Mouse (Mus musculus): ENCODE results near the gene Csf2rb2. TPM values are rescaled to one million over a fixed set of nuclear protein-coding genes. Genes with fewer than 3 reads are reported as not detected.

Csf2rb2 gene
- polyA plus RNA-seq, 1 experiment from 2014 or later = 0.22 TPM

GRCm38 (mm10) chr15:78241335-78241734 lies 64.2 kb downstream of the Csf2rb2 start:
- Histone ChIP-seq H3K9me3 (ENCODE audit: control insufficient read depth, low read length) (no peaks in the 10 kb centered on the region), H3K4me2 (ENCODE audit: low read length) (no peak overlapping the region), H3K4me3 (ENCODE audit: low read depth, low read length) (no peak overlapping the region), H3K27ac (ENCODE audit: low read depth) (no peak overlapping the region), H3K4me1 (replicated peaks; ENCODE audit: control insufficient read depth, insufficient read depth, low read length) (no peaks in the 10 kb centered on the region), H3K27me3 (replicated peaks; ENCODE audit: control insufficient read depth, insufficient read depth, low read length) (no peaks in the 10 kb centered on the region), H3K36me3 (ENCODE audit: control insufficient read depth, insufficient read depth, low read length) (no peaks in the 10 kb centered on the region), H3K9ac (ENCODE audit: low read length) (no peak overlapping the region)
- ATAC-seq (replicated peaks; ENCODE audit: low FRiP score, low TSS enrichment, low read depth) (no peak), DNase-seq (ENCODE audit: low spot score) (no peak)
- WGBS = 54% methylated on average over 11 of the region's 11 CpGs

GRCm38 (mm10) chr15:78239956-78240617 lies 65.4 kb downstream of the Csf2rb2 start:
- Histone ChIP-seq H3K27ac (ENCODE audit: low read depth) (no peak overlapping the region), H3K27me3 (replicated peaks; ENCODE audit: control insufficient read depth, insufficient read depth, low read length) (no peaks in the 10 kb centered on the region), H3K4me3 (ENCODE audit: low read depth, low read length) (no peak overlapping the region), H3K9ac (ENCODE audit: low read length) (no peak overlapping the region), H3K9me3 (ENCODE audit: control insufficient read depth, low read length) (no peaks in the 10 kb centered on the region), H3K4me2 (ENCODE audit: low read length) (no peak overlapping the region), H3K36me3 (ENCODE audit: control insufficient read depth, insufficient read depth, low read length) (no peaks in the 10 kb centered on the region), H3K4me1 (replicated peaks; ENCODE audit: control insufficient read depth, insufficient read depth, low read length) (no peaks in the 10 kb centered on the region)
- WGBS = 60% methylated on average over 14 of the region's 14 CpGs
- ATAC-seq (replicated peaks; ENCODE audit: low FRiP score, low TSS enrichment, low read depth) (no peak), DNase-seq (ENCODE audit: low spot score) (no peak)

GRCm38 (mm10) chr15:78239453-78239852 lies 66.1 kb downstream of the Csf2rb2 start:
- DNase-seq (ENCODE audit: low spot score) (peak; percentile 58), ATAC-seq (replicated peaks; ENCODE audit: low FRiP score, low TSS enrichment, low read depth) (no peak)
- no peaks in the 10 kb centered on the region for H3K36me3 ChIP-seq (ENCODE audit: control insufficient read depth, insufficient read depth, low read length)
- no peak overlapping the region for H3K27ac ChIP-seq (ENCODE audit: low read depth)
- WGBS = 30% methylated on average over 10 of the region's 10 CpGs
- H3K9ac ChIP-seq (ENCODE audit: low read length) = no peak overlapping the region
- H3K4me3 ChIP-seq (ENCODE audit: low read depth, low read length) = no peak overlapping the region
- no peaks in the 10 kb centered on the region for H3K4me1 ChIP-seq (replicated peaks; ENCODE audit: control insufficient read depth, insufficient read depth, low read length)
- no peaks in the 10 kb centered on the region for H3K9me3 ChIP-seq (ENCODE audit: control insufficient read depth, low read length)
- no peaks in the 10 kb centered on the region for H3K27me3 ChIP-seq (replicated peaks; ENCODE audit: control insufficient read depth, insufficient read depth, low read length)
- no peak overlapping the region for H3K4me2 ChIP-seq (ENCODE audit: low read length)

GRCm38 (mm10) chr15:78234823-78235509 lies 70.6 kb downstream of the Csf2rb2 start:
- Histone ChIP-seq H3K4me1 (replicated peaks; ENCODE audit: control insufficient read depth, insufficient read depth, low read length) (peaks cover 5% of the 10 kb centered on the region; the same call in 1 of the 2 replicates), H3K4me2 (ENCODE audit: low read length) (no peak overlapping the region), H3K9me3 (ENCODE audit: control insufficient read depth, low read length) (no peaks in the 10 kb centered on the region; the same call in 1 of the 2 replicates), H3K27me3 (replicated peaks; ENCODE audit: control insufficient read depth, insufficient read depth, low read length) (no peaks in the 10 kb centered on the region), H3K36me3 (ENCODE audit: control insufficient read depth, insufficient read depth, low read length) (no peaks in the 10 kb centered on the region), H3K4me3 (ENCODE audit: low read depth, low read length) (no peak overlapping the region), H3K27ac (ENCODE audit: low read depth) (no peak overlapping the region), H3K9ac (ENCODE audit: low read length) (no peak overlapping the region)
- ATAC-seq (replicated peaks; ENCODE audit: low FRiP score, low TSS enrichment, low read depth) (no peak), DNase-seq (ENCODE audit: low spot score) (no peak)
- 69% methylated on average over 5 of the region's 5 CpGs for WGBS

Small RNA genes within 50 kb of the gene (microRNA-seq; reads per million reads assigned to microRNA genes)
- gene Mir7676-1 = not detected
- not detected for gene Mir7676-2

Other genes with a start within 250 kb of the Csf2rb2 start
- 0.07 and 0.15 TPM in 2 replicates for gene Cacng2, start 185.7 kb downstream of the Csf2rb2 start, polyA plus RNA-seq (2014; fragmentation: Nextera tagmentation; extraction: Ambion mirVana)
- gene Ift27, start 131.6 kb downstream of the Csf2rb2 start, polyA plus RNA-seq (2014; fragmentation: Nextera tagmentation; extraction: Ambion mirVana) = 82.9 and 83.3 TPM in 2 replicates
- gene Pvalb, start 99.3 kb downstream of the Csf2rb2 start, polyA plus RNA-seq (2014; fragmentation: Nextera tagmentation; extraction: Ambion mirVana) = not detected in 2 replicates
- gene Ncf4, start 60.9 kb downstream of the Csf2rb2 start, polyA plus RNA-seq (2014; fragmentation: Nextera tagmentation; extraction: Ambion mirVana) = 3.7 and 4.1 TPM in 2 replicates
- 1.4 and 1.8 TPM in 2 replicates for gene Csf2rb, start 20.0 kb upstream of the Csf2rb2 start, polyA plus RNA-seq (2014; fragmentation: Nextera tagmentation; extraction: Ambion mirVana)
- gene Tex33, start 90.2 kb upstream of the Csf2rb2 start, polyA plus RNA-seq (2014; fragmentation: Nextera tagmentation; extraction: Ambion mirVana) = not detected in 2 replicates
- gene Tst, start 100.2 kb upstream of the Csf2rb2 start, polyA plus RNA-seq (2014; fragmentation: Nextera tagmentation; extraction: Ambion mirVana) = 10.9 and 15.9 TPM in 2 replicates
- 2.1 and 2.7 TPM in 2 replicates for gene Mpst, start 100.7 kb upstream of the Csf2rb2 start, polyA plus RNA-seq (2014; fragmentation: Nextera tagmentation; extraction: Ambion mirVana)
- 35.0 and 37.7 TPM in 2 replicates for gene Kctd17, start 122.8 kb upstream of the Csf2rb2 start, polyA plus RNA-seq (2014; fragmentation: Nextera tagmentation; extraction: Ambion mirVana)
- 0.09 TPM in 1 of 2 replicates, not detected in the other for gene Tmprss6, start 162.9 kb upstream of the Csf2rb2 start, polyA plus RNA-seq (2014; fragmentation: Nextera tagmentation; extraction: Ambion mirVana)
- gene Il2rb, start 189.6 kb upstream of the Csf2rb2 start, polyA plus RNA-seq (2014; fragmentation: Nextera tagmentation; extraction: Ambion mirVana) = 0.66 and 1.1 TPM in 2 replicates
- gene C1qtnf6, start 225.7 kb upstream of the Csf2rb2 start, polyA plus RNA-seq (2014; fragmentation: Nextera tagmentation; extraction: Ambion mirVana) = 30.1 and 34.9 TPM in 2 replicates
- gene Sstr3, start 239.0 kb upstream of the Csf2rb2 start, polyA plus RNA-seq (2014; fragmentation: Nextera tagmentation; extraction: Ambion mirVana) = 0.22 TPM in 1 of 2 replicates, not detected in the other

Measured in intestine, embryonic 14.5 days (tissue).